Mouse (Mus musculus): ENCODE results near the gene Scube3.

Gene Scube3

GRCm38 (mm10) chr17:28141771-28142699 is at the start of gene Scube3:
Gene Scube3 (plus strand): TSS chr17:28142141.
- peak; percentile 64 for DNase-seq (ENCODE audit: low spot score)

GRCm38 (mm10) chr17:28092297-28092696 is 49.6 kb upstream of the Scube3 start:
- DNase-seq (ENCODE audit: low spot score) = no peak

GRCm38 (mm10) chr17:28093837-28094236 is 48.1 kb upstream of the Scube3 start:
- DNase-seq (ENCODE audit: low spot score) = no peak

GRCm38 (mm10) chr17:28096418-28096817 is 45.5 kb upstream of the Scube3 start:
- no peak for DNase-seq (ENCODE audit: low spot score)

- DNase-seq (ENCODE audit: low spot score) = no peak
Observed at GRCm38 (mm10) chr17:28097308-28097707, 44.6 kb upstream of the Scube3 start.

GRCm38 (mm10) chr17:28099086-28099485 is 42.9 kb upstream of the Scube3 start:
- DNase-seq (ENCODE audit: low spot score) = no peak

GRCm38 (mm10) chr17:28100669-28101068 is 41.3 kb upstream of the Scube3 start:
- DNase-seq (ENCODE audit: low spot score) = no peak

GRCm38 (mm10) chr17:28101284-28101887 is 40.6 kb upstream of the Scube3 start:
- DNase-seq (ENCODE audit: low spot score) = no peak

- DNase-seq (ENCODE audit: low spot score) = no peak
Observed at GRCm38 (mm10) chr17:28101902-28102319, 40.0 kb upstream of the Scube3 start.

- DNase-seq (ENCODE audit: low spot score) = no peak
Observed at GRCm38 (mm10) chr17:28104416-28104815, 37.5 kb upstream of the Scube3 start.

- peak; percentile 71 for DNase-seq (ENCODE audit: low spot score)
Observed at GRCm38 (mm10) chr17:28106352-28106751, 35.6 kb upstream of the Scube3 start.

- no peak for DNase-seq (ENCODE audit: low spot score)
Observed at GRCm38 (mm10) chr17:28107275-28107674, 34.7 kb upstream of the Scube3 start.

- DNase-seq (ENCODE audit: low spot score) = no peak
Observed at GRCm38 (mm10) chr17:28112266-28112665, 29.7 kb upstream of the Scube3 start.

GRCm38 (mm10) chr17:28116335-28116734 is 25.6 kb upstream of the Scube3 start:
- no peak for DNase-seq (ENCODE audit: low spot score)

- peak; percentile 54 for DNase-seq (ENCODE audit: low spot score)
Observed at GRCm38 (mm10) chr17:28117451-28118209, 24.3 kb upstream of the Scube3 start.

GRCm38 (mm10) chr17:28120460-28120859 is 21.5 kb upstream of the Scube3 start:
- DNase-seq (ENCODE audit: low spot score) = no peak

GRCm38 (mm10) chr17:28122949-28123348 is 19.0 kb upstream of the Scube3 start:
- no peak for DNase-seq (ENCODE audit: low spot score)

GRCm38 (mm10) chr17:28123627-28124026 is 18.3 kb upstream of the Scube3 start:
- no peak for DNase-seq (ENCODE audit: low spot score)

GRCm38 (mm10) chr17:28124368-28124767 is 17.6 kb upstream of the Scube3 start:
- DNase-seq (ENCODE audit: low spot score) = no peak

- DNase-seq (ENCODE audit: low spot score) = no peak
Observed at GRCm38 (mm10) chr17:28129796-28130195, 12.1 kb upstream of the Scube3 start.

GRCm38 (mm10) chr17:28130391-28131125 is 11.4 kb upstream of the Scube3 start:
- no peak for DNase-seq (ENCODE audit: low spot score)

- no peak for DNase-seq (ENCODE audit: low spot score)
Observed at GRCm38 (mm10) chr17:28131156-28131555, 10.8 kb upstream of the Scube3 start.

Measured in testis, postnatal 10 days (tissue).